Mouse (Mus musculus): ENCODE data around the gene Pde4c. TPM values are rescaled to one million over a fixed set of nuclear protein-coding genes. Genes with fewer than 3 reads are reported as not detected.

Pde4c gene
- total and polyA plus RNA-seq, 3 experiments, result 2.3 to 6.5 (median 4.7) TPM

- H3K27me3 ChIP-seq (replicated peaks), result no peaks in the 10 kb centered on the region
- dilution Hi-C loops (cut with MboI; ENCODE audit: extremely low pct_ligation_motif_present, extremely low pct_unique_long_range_greater_than_20kb, low sequenced_read_pairs), result no loop called here
- in situ Hi-C loops (cut with MboI; ENCODE audit: low pct_ligation_motif_present, low pct_unique_long_range_greater_than_20kb, low sequenced_read_pairs), result no loop called here
- peak overlapping the region in 1 of 3 experiments; percentile 13 for H3K4me3 ChIP-seq (replicated peaks in 1 of 3; ENCODE audit: low read depth in 2 of 3, low read length in 2 of 3, poor library complexity in 1 of 3)
- TF ChIP-seq JUND (conservative IDR thresholded peaks at IDR 0.05; ENCODE audit: low read depth, low read length) (no peak), ELF1 (IDR thresholded peaks at IDR 0.05; ENCODE audit: low read depth, low read length) (peak; percentile 91), RAD21 (IDR thresholded peaks at IDR 0.05; ENCODE audit: low read depth, low read length) (no peak), MAFK (IDR thresholded peaks at IDR 0.05; ENCODE audit: insufficient replicate concordance, low read length) (no peak), EP300 (IDR thresholded peaks at IDR 0.05; ENCODE audit: low read length) (peak; percentile 40; the same call in 1 of the 2 replicates), ZMIZ1 (IDR thresholded peaks at IDR 0.05; ENCODE audit: low read depth, low read length) (no peak), TCF12 (IDR thresholded peaks at IDR 0.05; ENCODE audit: low read depth, low read length) (peak; percentile 55; the same call in 1 of the 2 replicates), E2F4 (IDR thresholded peaks at IDR 0.05; ENCODE audit: insufficient replicate concordance, low read depth, low read length) (no peak), MAZ (IDR thresholded peaks at IDR 0.05; ENCODE audit: low read depth, low read length) (0 out of 2 replicates have a peak, but pooled peaks have one; percentile 53), MYC (IDR thresholded peaks at IDR 0.05; ENCODE audit: low read depth, low read length) (0 out of 2 replicates have a peak, but pooled peaks have one; percentile 23), ZC3H11A (IDR thresholded peaks at IDR 0.05; ENCODE audit: low read depth, low read length) (no peak), HCFC1 (IDR thresholded peaks at IDR 0.05; ENCODE audit: low read depth, low read length) (peak; percentile 42), SIN3A (IDR thresholded peaks at IDR 0.05; ENCODE audit: low read length) (no peak), IRF4 (IDR thresholded peaks at IDR 0.05; ENCODE audit: low read depth, low read length) (0 out of 2 replicates have a peak, but pooled peaks have one; percentile 26), NELFE (IDR thresholded peaks at IDR 0.05; ENCODE audit: low read depth, low read length) (0 out of 2 replicates have a peak, but pooled peaks have one; percentile 13), ZKSCAN1 (IDR thresholded peaks at IDR 0.05; ENCODE audit: borderline replicate concordance, low read depth, low read length) (no peak), RCOR1 (conservative IDR thresholded peaks at IDR 0.05; ENCODE audit: low read depth, low read length) (no peak), JUN (IDR thresholded peaks at IDR 0.05; ENCODE audit: insufficient read depth, low read depth, low read length) (no peak), ZNF384 (IDR thresholded peaks at IDR 0.05; ENCODE audit: low read depth, low read length) (no peak), UBTF (IDR thresholded peaks at IDR 0.05; ENCODE audit: low read depth, low read length) (no peak)
- 0 out of 2 replicates have a peak overlapping the region, but pooled peaks have one; percentile 27 for H3K9ac ChIP-seq (ENCODE audit: insufficient read depth, low read depth)
- DNase-seq (ENCODE audit: extremely low read depth), result peak; percentile 56
- peak overlapping the region; percentile 2; the same call in 1 of the 2 replicates for H3K4me2 ChIP-seq (ENCODE audit: insufficient read depth, low read depth, poor library complexity, severe bottlenecking)
- peak overlapping the region; percentile 19; the same call in 1 of the 2 replicates for H3K27ac ChIP-seq (ENCODE audit: insufficient read depth, low read depth)
- H3K36me3 ChIP-seq (replicated peaks in 1 of 2; ENCODE audit: control insufficient read depth in 1 of 2, insufficient read depth in 1 of 2, low read length in 1 of 2), result no peaks in the 10 kb centered on the region
- no peaks in the 10 kb centered on the region for H3K79me2 ChIP-seq (replicated peaks; ENCODE audit: control insufficient read depth, extremely low read depth, insufficient read depth, poor library complexity, severe bottlenecking)
- no peaks in the 10 kb centered on the region for H3K9me3 ChIP-seq (replicated peaks; ENCODE audit: low read length)
- peaks cover 18 to 71% of the 10 kb centered on the region in 2 experiments for H3K4me1 ChIP-seq (ENCODE audit: control insufficient read depth in 1 of 2, insufficient read depth in 2 of 2)
These were observed 29.9 kb upstream of the Pde4c start for GRCm38 (mm10) chr8:70693636-70694035.

All from CH12.LX (cell line).